Mouse (Mus musculus) neural tube, postnatal 0 days (tissue): ENCODE measurements around the gene Ube2f. TPM values are rescaled to one million over a fixed set of nuclear protein-coding genes. Genes with fewer than 3 reads are reported as not detected.

Experiments used
- polyA plus RNA-seq: library from polyadenylated mRNA; unstranded; fragments of >200 nt; fragmentation: Nextera tagmentation; extraction: Ambion mirVana; gene quantifications from 2 replicates; pipeline ENCODE4 v1.2.1, GENCODE M21; 2015

Gene Ube2f
- polyA plus RNA-seq, result 53.9 and 56.3 TPM in 2 replicates

DNA sequence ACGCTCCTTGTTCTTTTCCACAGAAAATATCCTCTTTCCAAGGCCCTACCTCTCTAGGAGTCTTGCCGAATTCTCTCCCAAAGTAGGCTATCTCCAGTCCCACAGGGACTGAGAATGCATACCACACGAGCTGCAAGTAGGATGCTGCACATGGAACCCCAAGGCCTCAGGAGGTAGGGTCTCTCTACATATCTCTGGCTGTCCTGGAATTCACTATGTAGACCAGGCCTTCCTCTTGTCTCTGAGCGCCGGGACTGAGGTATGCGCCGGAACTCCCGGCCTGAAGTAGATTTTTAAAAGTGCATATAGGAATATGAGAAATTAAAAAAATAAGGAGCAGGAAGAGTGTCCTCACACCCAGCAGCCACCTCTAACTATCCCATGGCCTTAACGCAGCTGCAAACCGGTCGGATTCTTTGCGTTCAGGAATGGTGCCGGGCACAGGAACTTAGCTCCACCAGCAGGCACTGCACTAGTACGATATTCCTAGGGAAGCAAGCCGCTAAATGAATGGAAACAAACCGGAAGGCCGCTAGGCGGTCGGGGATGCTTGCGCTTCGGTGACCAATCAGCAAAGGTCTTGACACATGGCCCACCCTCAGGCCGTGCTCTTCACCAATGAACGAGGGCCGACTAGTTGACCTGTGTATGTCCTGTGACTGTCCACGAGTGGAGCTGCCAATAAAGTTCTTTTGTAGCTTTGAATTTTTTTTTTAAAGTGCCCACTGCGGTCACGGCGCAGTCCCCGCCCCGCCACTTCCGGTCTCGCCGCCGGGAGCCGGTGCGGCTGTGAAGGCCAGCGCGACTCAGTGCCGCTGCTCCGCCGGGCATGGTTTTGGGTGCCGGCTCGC lies at the start of gene Ube2f:
Ube2f (plus strand) TSS at position 741 of the 851 bp plus-strand sequence.

DNA sequence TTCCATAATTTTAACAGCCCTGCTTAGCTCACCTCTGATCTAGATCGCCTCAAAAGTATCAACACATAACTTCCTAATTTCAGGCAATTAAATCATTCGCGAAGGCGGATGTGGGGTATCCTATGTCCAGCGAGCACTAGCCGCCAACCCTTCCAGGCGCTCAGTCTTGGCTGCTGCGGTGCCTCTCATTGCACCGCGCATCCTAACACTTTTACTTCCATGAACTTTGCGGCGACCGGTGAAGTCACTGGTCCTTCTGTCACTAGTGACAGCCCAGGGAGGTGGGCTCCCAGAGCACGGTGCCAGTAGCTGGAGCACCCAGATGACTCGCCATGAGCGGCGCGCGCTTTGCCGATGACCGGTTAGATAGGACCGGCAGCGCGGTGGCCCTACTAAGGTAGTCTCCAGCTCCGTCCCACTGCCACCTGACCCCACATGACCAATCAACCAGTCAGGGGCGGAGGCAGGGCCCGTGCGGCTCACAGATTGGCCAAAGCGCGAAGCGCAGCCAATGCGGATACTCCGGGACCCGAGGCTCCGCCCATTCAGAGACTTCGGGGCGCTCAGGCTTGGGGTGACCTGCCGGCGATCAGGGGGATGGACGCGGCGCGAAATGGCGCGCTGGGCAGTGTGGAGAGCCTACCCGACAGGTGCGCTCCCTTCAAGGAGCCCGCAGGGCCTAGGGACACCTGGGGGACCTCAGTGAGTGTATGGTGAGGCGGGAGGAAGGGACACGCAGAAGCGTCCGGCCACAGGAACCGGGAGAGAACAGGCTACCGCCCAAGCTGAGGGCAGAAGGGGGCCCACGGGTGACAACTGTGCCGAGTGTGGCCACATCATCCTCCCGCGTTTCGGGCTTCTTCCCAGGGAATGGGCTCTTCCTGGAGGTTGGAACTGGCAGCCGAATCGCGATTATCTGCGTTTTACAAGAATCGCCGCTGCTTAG lies 48.0 kb downstream of the Ube2f start, which contains the start of gene Scly:
Scly (plus strand) TSS at position 540 of the 946 bp plus-strand sequence.

DNA sequence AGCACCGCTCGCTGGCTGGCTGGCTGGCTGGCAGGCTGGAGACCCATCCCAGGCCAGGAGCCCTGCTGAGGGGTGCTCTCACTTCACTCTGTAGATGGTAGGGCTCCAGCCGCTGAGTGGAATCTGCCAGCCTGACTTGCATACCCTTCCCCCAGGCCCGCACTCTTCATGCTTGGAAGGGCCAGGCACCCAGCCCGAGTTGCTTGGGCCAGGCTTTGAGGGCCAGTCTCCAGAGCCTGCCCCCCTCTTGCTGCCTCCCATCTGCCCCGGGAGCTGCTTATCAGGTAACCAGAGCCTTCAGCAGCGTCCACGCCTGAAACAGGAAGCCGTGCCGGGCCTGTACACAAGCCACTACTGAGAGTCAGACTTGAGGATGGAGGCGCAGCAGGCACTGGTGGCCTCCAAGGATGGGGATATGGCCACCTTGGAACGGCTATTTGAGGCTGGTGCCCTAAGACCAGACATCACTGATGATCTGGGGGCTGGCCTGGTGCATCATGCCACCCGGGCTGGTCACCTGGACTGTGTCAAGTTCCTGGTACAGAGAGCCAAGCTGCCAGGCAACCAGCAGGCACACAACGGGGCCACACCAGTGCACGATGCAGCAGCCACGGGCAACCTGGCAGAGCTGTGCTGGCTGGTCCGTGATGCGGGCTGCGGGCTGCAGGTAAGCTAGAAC lies 71.8 kb downstream of the Ube2f start, which contains the start of gene Espnl:
Espnl (plus strand) TSS at position 316 of the 679 bp plus-strand sequence.

Other genes with a start within 250 kb of the Ube2f start
- 0.08 and 0.28 TPM in 2 replicates for gene Rbm44, start 105.2 kb upstream of the Ube2f start, polyA plus RNA-seq
- gene Ramp1, start 70.5 kb upstream of the Ube2f start, polyA plus RNA-seq, result 73.4 and 75.5 TPM in 2 replicates
- 9.2 and 10.1 TPM in 2 replicates for gene Scly, start 48.0 kb downstream of the Ube2f start, polyA plus RNA-seq
- gene Espnl, start 71.8 kb downstream of the Ube2f start, polyA plus RNA-seq, result 0.08 and 0.15 TPM in 2 replicates
- gene Klhl30, start 100.7 kb downstream of the Ube2f start, polyA plus RNA-seq, result 0.23 and 0.32 TPM in 2 replicates
- 0.14 and 0.27 TPM in 2 replicates for gene Erfe, start 116.1 kb downstream of the Ube2f start, polyA plus RNA-seq
- gene Ilkap, start 148.5 kb downstream of the Ube2f start, polyA plus RNA-seq, result 98.9 and 113 TPM in 2 replicates
- gene Hes6, start 163.7 kb downstream of the Ube2f start, polyA plus RNA-seq, result 82.5 and 87.6 TPM in 2 replicates
- gene Per2, start 209.0 kb downstream of the Ube2f start, polyA plus RNA-seq, result 2.5 and 2.7 TPM in 2 replicates
- 8.5 and 10.2 TPM in 2 replicates for gene Traf3ip1, start 244.3 kb downstream of the Ube2f start, polyA plus RNA-seq